Mouse (Mus musculus): ENCODE measurements around the gene 4930550C14Rik. TPM values are rescaled to one million over a fixed set of nuclear protein-coding genes. Genes with fewer than 3 reads are reported as not detected.

Gene 4930550C14Rik
- polyA plus RNA-seq, 1 experiment from 2014 or later, result 1.1 TPM

DNA sequence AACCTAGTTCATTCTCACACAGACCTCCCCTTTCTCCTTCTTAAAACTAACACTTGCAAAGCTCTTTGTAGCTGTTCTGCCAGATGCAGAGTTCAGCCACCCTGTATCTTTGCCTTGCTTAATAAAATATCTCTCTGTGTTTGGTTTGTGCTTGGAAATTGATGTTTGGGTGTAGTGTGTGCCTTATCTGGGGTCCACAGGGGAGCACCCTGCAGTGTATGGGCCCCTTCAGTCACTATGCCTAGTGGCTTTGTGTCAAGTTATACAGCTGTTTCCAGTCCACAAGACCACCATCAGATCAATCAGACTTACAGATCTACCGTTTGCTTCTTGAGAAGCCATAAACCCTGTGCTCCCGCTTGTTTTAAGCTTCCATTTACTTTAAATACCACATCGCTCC is 7.3 kb downstream of the 4930550C14Rik start:
- Histone ChIP-seq H3K4me3 (replicated peaks; ENCODE audit: low read length) (no peak overlapping the region), H3K27ac (ENCODE audit: low read length) (no peak overlapping the region; the same call in 1 of the 2 replicates), H3K9me3 (replicated peaks; ENCODE audit: control insufficient read depth, low read length) (no peaks in the 10 kb centered on the region), H3K27me3 (ENCODE audit: control insufficient read depth, insufficient read depth, low read length) (no peaks in the 10 kb centered on the region), H3K36me3 (ENCODE audit: control insufficient read depth, insufficient read depth, low read length) (no peaks in the 10 kb centered on the region), H3K4me1 (ENCODE audit: control insufficient read depth, insufficient read depth, low read length) (0 out of 2 replicates have a peak, but pooled peaks cover 10% of the 10 kb centered on the region), H3K4me2 (ENCODE audit: low read depth, low read length) (no peak overlapping the region), H3K9ac (ENCODE audit: low read length) (no peak overlapping the region)
- no peak for ATAC-seq (ENCODE audit: insufficient read depth, low FRiP score)
- WGBS, result 73% methylated on average over 3 of the region's 3 CpGs

- Histone ChIP-seq H3K4me3 (replicated peaks; ENCODE audit: low read length) (no peak overlapping the region), H3K27me3 (ENCODE audit: control insufficient read depth, insufficient read depth, low read length) (no peaks in the 10 kb centered on the region), H3K36me3 (ENCODE audit: control insufficient read depth, insufficient read depth, low read length) (no peaks in the 10 kb centered on the region), H3K4me2 (ENCODE audit: low read depth, low read length) (no peak overlapping the region), H3K9ac (ENCODE audit: low read length) (no peak overlapping the region), H3K4me1 (ENCODE audit: control insufficient read depth, insufficient read depth, low read length) (no peaks in the 10 kb centered on the region), H3K27ac (ENCODE audit: low read length) (no peak overlapping the region), H3K9me3 (replicated peaks; ENCODE audit: control insufficient read depth, low read length) (no peaks in the 10 kb centered on the region)
- WGBS, result 50% methylated on average over 9 of the region's 9 CpGs
- no peak for ATAC-seq (ENCODE audit: insufficient read depth, low FRiP score)
Observed at GRCm38 (mm10) chr9:53422133-53422896, 20.2 kb downstream of the 4930550C14Rik start.

GRCm38 (mm10) chr9:53426726-53427125 is 24.6 kb downstream of the 4930550C14Rik start:
- no peaks in the 10 kb centered on the region for H3K4me1 ChIP-seq (ENCODE audit: control insufficient read depth, insufficient read depth, low read length)
- H3K27ac ChIP-seq (ENCODE audit: low read length), result no peak overlapping the region
- no peaks in the 10 kb centered on the region for H3K9me3 ChIP-seq (replicated peaks; ENCODE audit: control insufficient read depth, low read length)
- H3K9ac ChIP-seq (ENCODE audit: low read length), result no peak overlapping the region
- H3K36me3 ChIP-seq (ENCODE audit: control insufficient read depth, insufficient read depth, low read length), result no peaks in the 10 kb centered on the region
- H3K4me3 ChIP-seq (replicated peaks; ENCODE audit: low read length), result no peak overlapping the region
- WGBS, result 88% methylated on average over 3 of the region's 3 CpGs
- H3K27me3 ChIP-seq (ENCODE audit: control insufficient read depth, insufficient read depth, low read length), result no peaks in the 10 kb centered on the region
- no peak for ATAC-seq (ENCODE audit: insufficient read depth, low FRiP score)
- H3K4me2 ChIP-seq (ENCODE audit: low read depth, low read length), result no peak overlapping the region

DNA sequence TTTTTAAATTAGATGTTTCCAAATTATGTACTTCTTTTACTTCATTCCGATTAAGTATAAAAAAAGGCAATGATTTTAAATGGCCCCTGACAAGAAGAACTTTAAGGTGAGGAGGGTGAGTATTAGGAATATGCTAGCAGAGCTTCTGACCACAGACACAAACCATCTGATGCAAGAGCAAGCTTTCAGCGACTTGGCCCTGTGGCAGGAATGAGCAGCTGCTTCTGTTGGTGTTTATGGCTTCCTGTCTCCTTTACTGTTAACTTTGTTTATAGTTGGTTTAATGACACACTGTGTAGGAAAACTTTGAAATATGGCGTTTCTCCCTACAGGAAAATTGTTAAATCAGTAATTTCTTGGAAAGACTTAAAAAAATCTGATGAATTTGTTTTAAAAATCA is 25.5 kb downstream of the 4930550C14Rik start:
- Histone ChIP-seq H3K27me3 (ENCODE audit: control insufficient read depth, insufficient read depth, low read length) (no peaks in the 10 kb centered on the region), H3K27ac (ENCODE audit: low read length) (no peak overlapping the region), H3K4me2 (ENCODE audit: low read depth, low read length) (no peak overlapping the region), H3K4me3 (replicated peaks; ENCODE audit: low read length) (no peak overlapping the region), H3K36me3 (ENCODE audit: control insufficient read depth, insufficient read depth, low read length) (no peaks in the 10 kb centered on the region), H3K9me3 (replicated peaks; ENCODE audit: control insufficient read depth, low read length) (no peaks in the 10 kb centered on the region), H3K4me1 (ENCODE audit: control insufficient read depth, insufficient read depth, low read length) (no peaks in the 10 kb centered on the region), H3K9ac (ENCODE audit: low read length) (no peak overlapping the region)
- no peak for ATAC-seq (ENCODE audit: insufficient read depth, low FRiP score)
- 47% methylated on average over 3 of the region's 3 CpGs for WGBS

- Histone ChIP-seq H3K4me1 (ENCODE audit: control insufficient read depth, insufficient read depth, low read length) (no peaks in the 10 kb centered on the region), H3K9ac (ENCODE audit: low read length) (no peak overlapping the region), H3K4me2 (ENCODE audit: low read depth, low read length) (no peak overlapping the region), H3K4me3 (replicated peaks; ENCODE audit: low read length) (no peak overlapping the region), H3K27ac (ENCODE audit: low read length) (no peak overlapping the region), H3K27me3 (ENCODE audit: control insufficient read depth, insufficient read depth, low read length) (no peaks in the 10 kb centered on the region), H3K36me3 (ENCODE audit: control insufficient read depth, insufficient read depth, low read length) (no peaks in the 10 kb centered on the region), H3K9me3 (replicated peaks; ENCODE audit: control insufficient read depth, low read length) (no peaks in the 10 kb centered on the region)
- 88% methylated on average over 14 of the region's 14 CpGs for WGBS
- no peak for ATAC-seq (ENCODE audit: insufficient read depth, low FRiP score)
Observed at GRCm38 (mm10) chr9:53435830-53436570, 33.9 kb downstream of the 4930550C14Rik start.

GRCm38 (mm10) chr9:53450609-53451008 is 48.5 kb downstream of the 4930550C14Rik start:
- no peak for ATAC-seq (ENCODE audit: insufficient read depth, low FRiP score)
- no peak overlapping the region for H3K27ac ChIP-seq (ENCODE audit: low read length)
- 88% methylated on average over 1 of the region's 1 CpGs for WGBS
- H3K9ac ChIP-seq (ENCODE audit: low read length), result no peak overlapping the region
- H3K36me3 ChIP-seq (ENCODE audit: control insufficient read depth, insufficient read depth, low read length), result 0 out of 2 replicates have a peak, but pooled peaks cover 12% of the 10 kb centered on the region
- no peaks in the 10 kb centered on the region for H3K4me1 ChIP-seq (ENCODE audit: control insufficient read depth, insufficient read depth, low read length)
- no peak overlapping the region for H3K4me3 ChIP-seq (replicated peaks; ENCODE audit: low read length)
- H3K27me3 ChIP-seq (ENCODE audit: control insufficient read depth, insufficient read depth, low read length), result no peaks in the 10 kb centered on the region
- no peaks in the 10 kb centered on the region for H3K9me3 ChIP-seq (replicated peaks; ENCODE audit: control insufficient read depth, low read length)
- H3K4me2 ChIP-seq (ENCODE audit: low read depth, low read length), result no peak overlapping the region

- Histone ChIP-seq H3K9me3 (replicated peaks; ENCODE audit: control insufficient read depth, low read length) (no peaks in the 10 kb centered on the region), H3K4me1 (ENCODE audit: control insufficient read depth, insufficient read depth, low read length) (no peaks in the 10 kb centered on the region), H3K9ac (ENCODE audit: low read length) (no peak overlapping the region), H3K36me3 (ENCODE audit: control insufficient read depth, insufficient read depth, low read length) (0 out of 2 replicates have a peak, but pooled peaks cover 12% of the 10 kb centered on the region), H3K4me3 (replicated peaks; ENCODE audit: low read length) (no peak overlapping the region), H3K4me2 (ENCODE audit: low read depth, low read length) (no peak overlapping the region), H3K27me3 (ENCODE audit: control insufficient read depth, insufficient read depth, low read length) (no peaks in the 10 kb centered on the region), H3K27ac (ENCODE audit: low read length) (no peak overlapping the region)
- ATAC-seq (ENCODE audit: insufficient read depth, low FRiP score), result no peak
- 87% methylated on average over 2 of the region's 2 CpGs for WGBS
Observed at GRCm38 (mm10) chr9:53452038-53452437, 49.9 kb downstream of the 4930550C14Rik start.

DNA sequence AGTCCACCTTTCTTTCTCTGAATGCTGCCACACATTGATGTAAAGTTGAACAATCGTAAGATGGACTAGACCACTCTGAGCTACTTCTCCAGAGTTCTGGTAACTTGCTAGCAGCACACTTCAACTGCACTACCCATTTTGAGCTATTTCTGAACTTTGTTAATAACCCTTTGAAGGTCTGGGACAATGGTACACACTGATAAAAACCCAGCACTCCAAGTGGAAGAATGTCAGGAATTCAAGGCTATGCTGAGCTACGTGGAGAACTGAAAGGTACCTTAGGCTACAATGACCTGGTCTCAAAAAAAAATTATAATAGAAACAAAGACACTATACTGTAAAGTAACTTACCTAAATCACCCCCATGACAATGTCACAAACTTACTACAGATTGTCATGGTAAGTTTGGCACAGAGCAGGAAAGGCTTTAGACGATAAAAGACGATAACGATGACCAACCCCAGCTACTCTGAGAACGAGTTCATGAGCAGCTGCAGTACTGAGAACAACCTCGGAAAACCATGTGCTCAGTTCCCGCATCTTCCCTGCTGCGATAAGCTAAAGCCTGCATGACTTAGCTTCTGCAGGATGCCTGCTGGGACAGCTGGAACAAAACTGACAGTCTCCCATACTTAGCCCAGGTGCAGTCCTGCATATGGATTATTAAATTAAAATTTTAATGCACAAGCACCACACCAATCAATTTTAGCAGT is 70.8 kb downstream of the 4930550C14Rik start:
- Histone ChIP-seq H3K4me2 (ENCODE audit: low read depth, low read length) (no peak overlapping the region), H3K9ac (ENCODE audit: low read length) (no peak overlapping the region), H3K36me3 (ENCODE audit: control insufficient read depth, insufficient read depth, low read length) (0 out of 2 replicates have a peak, but pooled peaks cover 4% of the 10 kb centered on the region), H3K4me1 (ENCODE audit: control insufficient read depth, insufficient read depth, low read length) (no peaks in the 10 kb centered on the region), H3K4me3 (replicated peaks; ENCODE audit: low read length) (no peak overlapping the region), H3K27me3 (ENCODE audit: control insufficient read depth, insufficient read depth, low read length) (no peaks in the 10 kb centered on the region), H3K9me3 (replicated peaks; ENCODE audit: control insufficient read depth, low read length) (no peaks in the 10 kb centered on the region), H3K27ac (ENCODE audit: low read length) (no peak overlapping the region)
- 72% methylated on average over 9 of the region's 9 CpGs for WGBS
- ATAC-seq (ENCODE audit: insufficient read depth, low FRiP score), result no peak

Measured in stomach, embryonic 16.5 days (tissue).